Mouse (Mus musculus) intestine, embryonic 14.5 days (tissue): ENCODE measurements around the gene Cdc42ep4. TPM values are rescaled to one million over a fixed set of nuclear protein-coding genes. Genes with fewer than 3 reads are reported as not detected.

Experiments used
- ATAC-seq: fragments of 200-750 bp; cut with Nextera tagmentation; replicated peaks from 2 replicates; pipeline ENCODE4 v1.8.0; 2017; ENCODE audit warnings: low read depth, moderate number of reproducible peaks, moderate TSS enrichment, moderate library complexity; ENCODE audit not compliant: low FRiP score, low TSS enrichment
- DNase-seq: peaks from one replicate; pipeline ENCODE4 v3.0.0-alpha.2; 2018; ENCODE audit warnings: low spot score
- H3K27ac ChIP-seq: fragments of 300-500 bp; sonication (generic); 2 replicates; pipeline ENCODE4 v1.5.1; 2014; ENCODE audit warnings: low read depth, mild to moderate bottlenecking, control low read depth
- H3K27me3 ChIP-seq: fragments of 300-500 bp; sonication (generic); replicated peaks from 2 replicates; pipeline ENCODE4 v1.6.1; 2014; ENCODE audit warnings: low read length, control low read depth; ENCODE audit not compliant: control insufficient read depth, insufficient read depth
- H3K36me3 ChIP-seq: fragments of 300-500 bp; sonication (generic); 2 replicates; pipeline ENCODE4 v1.6.1; 2014; ENCODE audit warnings: low read length, control low read depth; ENCODE audit not compliant: control insufficient read depth, insufficient read depth
- H3K4me1 ChIP-seq: fragments of 300-500 bp; sonication (generic); replicated peaks from 2 replicates; pipeline ENCODE4 v1.6.1; 2014; ENCODE audit warnings: low read length, control low read depth, mixed read lengths; ENCODE audit not compliant: control insufficient read depth, insufficient read depth
- H3K4me2 ChIP-seq: fragments of 300-500 bp; sonication (generic); 2 replicates; pipeline ENCODE4 v1.6.1; 2014; ENCODE audit warnings: low read length
- H3K4me3 ChIP-seq: fragments of 300-500 bp; sonication (generic); 2 replicates; pipeline ENCODE4 v1.5.1; 2014; ENCODE audit warnings: low read depth, low read length, control low read depth, mixed read lengths
- H3K9ac ChIP-seq: fragments of 300-500 bp; sonication (generic); 2 replicates; pipeline ENCODE4 v1.6.1; 2014; ENCODE audit warnings: mild to moderate bottlenecking, low read length
- H3K9me3 ChIP-seq: fragments of 300-500 bp; sonication (generic); 2 replicates; pipeline ENCODE4 v1.6.1; 2016; ENCODE audit warnings: low read length, control low read depth; ENCODE audit not compliant: control insufficient read depth
- WGBS: fragments of 180-500 bp; shearing (Covaris S2); extraction: QIAGEN DNeasy Blood & Tissue Kit; methylation state at CpG from one replicate; pipeline ENCODE4 v1.1.7; 2014; 5-methylcytosine and 5-hydroxymethylcytosine counted together
- polyA plus RNA-seq: library from polyadenylated mRNA; unstranded; fragments of >200 nt; fragmentation: Nextera tagmentation; extraction: Ambion mirVana; gene quantifications from 2 replicates; pipeline ENCODE4 v1.2.1, GENCODE M21; 2014

Cdc42ep4 gene
- polyA plus RNA-seq, 1 experiment from 2014 or later: 46.8 TPM

GRCm38 (mm10) chr11:113767285-113767684 is 15.6 kb upstream of the Cdc42ep4 start:
- H3K4me3 ChIP-seq: no peak overlapping the region
- no peaks in the 10 kb centered on the region for H3K36me3 ChIP-seq
- ATAC-seq: no peak
- H3K4me1 ChIP-seq: peaks cover 29% of the 10 kb centered on the region
- no peak overlapping the region for H3K9ac ChIP-seq
- no peak for DNase-seq
- no peak overlapping the region for H3K4me2 ChIP-seq
- no peaks in the 10 kb centered on the region for H3K27me3 ChIP-seq
- H3K9me3 ChIP-seq: no peaks in the 10 kb centered on the region
- H3K27ac ChIP-seq: peak overlapping the region; percentile 2; the same call in 1 of the 2 replicates
- 47% methylated on average over 8 of the region's 8 CpGs for whole genome bisulfite sequencing

GRCm38 (mm10) chr11:113766284-113766985 is 14.8 kb upstream of the Cdc42ep4 start:
- Histone ChIP-seq H3K4me2 (no peak overlapping the region), H3K27me3 (no peaks in the 10 kb centered on the region), H3K4me3 (no peak overlapping the region), H3K4me1 (peaks cover 29% of the 10 kb centered on the region), H3K9me3 (no peaks in the 10 kb centered on the region), H3K9ac (no peak overlapping the region), H3K36me3 (no peaks in the 10 kb centered on the region), H3K27ac (peak overlapping the region; percentile 2; the same call in 1 of the 2 replicates)
- DNase-seq (no peak), ATAC-seq (peak; percentile 61; the same call in 1 of the 2 replicates)
- 28% methylated on average over 10 of the region's 10 CpGs for WGBS

GRCm38 (mm10) chr11:113764132-113764849 is 12.6 kb upstream of the Cdc42ep4 start:
- H3K4me1 ChIP-seq: peaks cover 29% of the 10 kb centered on the region
- no peak overlapping the region for H3K4me2 ChIP-seq
- DNase-seq: no peak
- 81% methylated on average over 6 of the region's 6 CpGs for whole genome bisulfite sequencing
- no peaks in the 10 kb centered on the region for H3K9me3 ChIP-seq
- no peak overlapping the region for H3K27ac ChIP-seq
- ATAC-seq: no peak
- no peak overlapping the region for H3K9ac ChIP-seq
- no peaks in the 10 kb centered on the region for H3K27me3 ChIP-seq
- no peak overlapping the region for H3K4me3 ChIP-seq
- H3K36me3 ChIP-seq: no peaks in the 10 kb centered on the region

GRCm38 (mm10) chr11:113763449-113763848 is 11.8 kb upstream of the Cdc42ep4 start:
- Histone ChIP-seq H3K4me3 (no peak overlapping the region), H3K27ac (no peak overlapping the region), H3K9ac (no peak overlapping the region), H3K36me3 (no peaks in the 10 kb centered on the region), H3K4me1 (peaks cover 29% of the 10 kb centered on the region), H3K9me3 (no peaks in the 10 kb centered on the region), H3K27me3 (no peaks in the 10 kb centered on the region), H3K4me2 (peak overlapping the region; percentile 31; the same call in 1 of the 2 replicates)
- WGBS: 9% methylated on average over 5 of the region's 5 CpGs
- no peak for ATAC-seq
- no peak for DNase-seq

- Histone ChIP-seq H3K4me2 (no peak overlapping the region), H3K36me3 (no peaks in the 10 kb centered on the region), H3K9ac (no peak overlapping the region), H3K4me3 (no peak overlapping the region), H3K4me1 (peaks cover 24% of the 10 kb centered on the region), H3K9me3 (no peaks in the 10 kb centered on the region), H3K27me3 (no peaks in the 10 kb centered on the region), H3K27ac (no peak overlapping the region)
- 77% methylated on average over 8 of the region's 8 CpGs for WGBS
- DNase-seq (no peak), ATAC-seq (no peak)
Measured at GRCm38 (mm10) chr11:113762136-113762797, 10.6 kb upstream of the Cdc42ep4 start.

- H3K36me3 ChIP-seq: no peaks in the 10 kb centered on the region
- no peak overlapping the region for H3K9ac ChIP-seq
- no peak overlapping the region for H3K4me2 ChIP-seq
- H3K4me3 ChIP-seq: no peak overlapping the region
- no peaks in the 10 kb centered on the region for H3K27me3 ChIP-seq
- WGBS: 81% methylated on average over 7 of the region's 7 CpGs
- no peak for ATAC-seq
- no peaks in the 10 kb centered on the region for H3K9me3 ChIP-seq
- no peak for DNase-seq
- H3K4me1 ChIP-seq: peaks cover 18% of the 10 kb centered on the region
- H3K27ac ChIP-seq: no peak overlapping the region
Measured at GRCm38 (mm10) chr11:113761646-113762045, 10.0 kb upstream of the Cdc42ep4 start.

GRCm38 (mm10) chr11:113760476-113760875 is 8.8 kb upstream of the Cdc42ep4 start:
- H3K27ac ChIP-seq: no peak overlapping the region
- no peaks in the 10 kb centered on the region for H3K9me3 ChIP-seq
- DNase-seq (no peak), ATAC-seq (no peak)
- H3K27me3 ChIP-seq: no peaks in the 10 kb centered on the region
- no peaks in the 10 kb centered on the region for H3K36me3 ChIP-seq
- H3K4me1 ChIP-seq: peaks cover 13% of the 10 kb centered on the region
- H3K4me2 ChIP-seq: no peak overlapping the region
- no peak overlapping the region for H3K4me3 ChIP-seq
- no peak overlapping the region for H3K9ac ChIP-seq
- 48% methylated on average over 7 of the region's 7 CpGs for WGBS

GRCm38 (mm10) chr11:113758851-113759250 is 7.2 kb upstream of the Cdc42ep4 start:
- 92% methylated on average over 5 of the region's 5 CpGs for WGBS
- no peak for ATAC-seq

More at GRCm38 (mm10) chr11:113758851-113759250, 7.2 kb upstream of the Cdc42ep4 start:
- no peaks in the 10 kb centered on the region for H3K36me3 ChIP-seq
- H3K4me1 ChIP-seq: peaks cover 14% of the 10 kb centered on the region
- H3K4me2 ChIP-seq: no peak overlapping the region
- H3K4me3 ChIP-seq: no peak overlapping the region
- no peaks in the 10 kb centered on the region for H3K27me3 ChIP-seq
- H3K9ac ChIP-seq: no peak overlapping the region
- no peak for DNase-seq
- H3K9me3 ChIP-seq: no peaks in the 10 kb centered on the region
- no peak overlapping the region for H3K27ac ChIP-seq
